Mouse (Mus musculus): ENCODE data around the gene Arsg.

Gene Arsg

DNA sequence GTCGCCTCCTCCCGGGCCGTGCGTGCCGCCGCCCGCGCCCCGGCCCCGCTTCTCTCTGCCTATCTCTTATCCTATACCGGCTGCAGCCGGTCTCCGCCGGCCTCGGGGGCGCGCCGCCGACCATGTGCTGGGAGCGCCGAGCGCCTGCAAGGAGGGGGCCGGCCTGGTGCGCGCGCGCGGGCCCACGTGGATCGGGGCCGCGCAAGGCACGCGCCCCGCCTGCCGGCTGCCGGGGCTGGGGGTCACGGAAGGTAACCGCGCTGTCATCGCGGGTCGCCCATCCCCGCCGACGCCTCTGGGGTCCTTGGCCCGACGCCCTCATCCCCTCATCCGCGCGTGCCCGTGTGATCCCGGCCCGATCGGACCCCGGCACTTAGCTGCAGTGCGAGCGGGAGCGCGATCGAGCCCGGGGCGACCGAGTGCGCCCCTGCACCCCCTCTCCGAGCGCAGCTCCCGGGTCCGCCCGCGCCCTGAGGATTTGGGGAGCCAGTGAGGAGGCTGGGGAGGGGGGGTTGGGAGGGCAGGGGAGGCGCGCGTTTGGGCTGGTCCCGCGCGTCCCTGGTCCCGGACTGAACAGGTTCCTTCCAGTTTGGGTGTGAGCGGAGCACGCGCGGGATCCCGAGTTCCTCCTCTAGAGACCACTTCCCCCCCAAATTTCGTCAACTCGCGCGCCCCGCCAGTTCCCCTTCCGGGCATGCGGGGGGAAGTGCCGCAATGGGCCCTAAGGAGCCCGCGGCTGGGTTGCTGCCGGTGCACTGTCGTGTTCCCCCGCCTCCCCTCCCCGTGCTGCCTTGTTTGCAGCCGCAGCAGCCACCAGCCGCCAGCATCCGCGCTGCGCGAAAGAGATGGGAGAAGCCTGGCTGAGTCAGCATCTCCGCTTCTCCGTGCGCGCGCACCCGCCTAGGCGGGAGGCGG, at the start of gene Arsg, which contains the start of gene Slc16a6:
Gene Arsg, plus strand, starts transcription at position 204 of the 915 bp plus-strand sequence.
Gene Slc16a6, minus strand, starts transcription at position 428 of the 915 bp plus-strand sequence.
- peak; percentile 91 to 94 for DNase-seq (ENCODE audit: low spot score in 2 of 2)

DNA sequence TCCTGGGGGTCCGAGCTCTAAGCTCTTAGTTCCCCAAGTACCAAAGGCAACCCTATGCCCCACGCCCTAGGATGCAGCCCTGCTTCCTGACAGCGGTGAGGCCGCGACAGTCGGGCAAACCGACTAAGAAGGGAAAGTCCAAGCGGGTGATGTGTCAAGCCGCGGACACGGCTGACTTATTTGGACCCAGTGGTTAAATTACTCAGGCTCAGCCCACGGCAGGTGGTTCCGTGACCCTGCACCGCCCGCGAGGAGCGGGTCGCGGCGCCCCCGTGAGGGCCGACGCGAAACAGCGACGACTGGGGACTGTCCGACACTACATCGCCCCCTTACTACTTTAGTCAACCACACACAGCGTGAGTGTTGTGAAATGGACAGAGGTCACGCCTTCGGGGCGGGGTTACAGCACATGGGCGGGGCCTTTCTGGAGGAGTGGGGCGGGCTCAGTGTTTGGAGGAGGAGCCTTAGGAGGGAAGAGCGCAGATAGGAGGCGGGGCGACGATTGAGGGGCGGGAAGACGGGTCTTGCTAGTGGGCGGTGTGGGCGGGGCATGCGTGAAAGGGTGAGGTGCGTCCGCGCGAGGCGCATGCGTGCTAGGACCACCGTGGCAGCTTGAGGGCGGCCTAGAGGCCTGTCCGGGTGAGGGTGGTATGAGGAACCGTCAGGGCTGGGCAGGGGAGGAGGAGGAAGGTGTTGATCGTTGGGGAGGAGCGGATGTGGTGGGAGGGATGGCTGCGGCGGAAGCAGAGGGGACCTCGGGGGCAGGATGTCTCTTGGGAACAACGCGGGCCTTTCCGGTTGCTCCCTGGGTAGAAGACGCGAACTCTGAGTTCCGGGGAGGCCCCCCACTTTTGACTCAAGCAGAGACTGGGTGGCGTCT, 47.5 kb upstream of the Arsg start, which contains the start of gene Amz2:
Gene Amz2, plus strand, starts transcription at position 555 of the 880 bp plus-strand sequence.
- peak; percentile 99 to 100 for DNase-seq (ENCODE audit: low spot score in 2 of 2)

DNA sequence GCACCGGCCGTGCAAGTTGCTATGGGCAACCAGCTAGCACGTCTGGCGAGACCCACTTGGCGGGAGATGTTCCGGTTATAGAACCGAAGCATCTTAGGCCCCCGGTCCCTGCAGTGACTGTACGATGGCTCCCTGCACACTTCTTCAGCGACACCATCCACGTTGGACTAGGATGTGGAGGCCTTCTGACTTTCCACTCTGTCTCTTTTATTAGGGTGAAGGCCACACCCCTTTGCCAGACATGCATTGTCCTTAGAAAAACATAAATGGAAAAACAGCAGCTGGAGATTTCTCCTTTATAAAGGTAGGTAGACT, 46.9 kb upstream of the Arsg start:
- DNase-seq (ENCODE audit: low spot score in 2 of 2): no peak

DNA sequence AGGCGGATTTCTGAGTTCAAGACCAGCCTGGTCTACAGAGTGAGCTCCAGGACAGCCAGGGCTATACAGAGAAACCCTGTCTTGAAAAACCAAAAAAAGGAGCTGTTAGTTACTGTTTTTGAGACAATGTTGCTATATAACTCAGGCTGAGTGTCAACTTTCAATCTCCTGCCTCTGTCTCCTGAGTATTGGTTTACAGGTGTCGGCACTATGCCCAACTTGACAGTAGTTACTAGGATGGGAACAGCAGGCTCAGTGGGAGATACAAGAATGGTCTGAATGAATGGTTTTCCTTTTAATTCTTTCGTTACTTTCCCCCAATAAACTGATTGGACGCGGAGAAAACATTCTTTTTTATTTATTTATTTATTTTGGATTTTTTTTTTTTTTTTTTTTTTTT, 45.8 kb upstream of the Arsg start:
- DNase-seq (ENCODE audit: low spot score in 2 of 2): no peak

DNA sequence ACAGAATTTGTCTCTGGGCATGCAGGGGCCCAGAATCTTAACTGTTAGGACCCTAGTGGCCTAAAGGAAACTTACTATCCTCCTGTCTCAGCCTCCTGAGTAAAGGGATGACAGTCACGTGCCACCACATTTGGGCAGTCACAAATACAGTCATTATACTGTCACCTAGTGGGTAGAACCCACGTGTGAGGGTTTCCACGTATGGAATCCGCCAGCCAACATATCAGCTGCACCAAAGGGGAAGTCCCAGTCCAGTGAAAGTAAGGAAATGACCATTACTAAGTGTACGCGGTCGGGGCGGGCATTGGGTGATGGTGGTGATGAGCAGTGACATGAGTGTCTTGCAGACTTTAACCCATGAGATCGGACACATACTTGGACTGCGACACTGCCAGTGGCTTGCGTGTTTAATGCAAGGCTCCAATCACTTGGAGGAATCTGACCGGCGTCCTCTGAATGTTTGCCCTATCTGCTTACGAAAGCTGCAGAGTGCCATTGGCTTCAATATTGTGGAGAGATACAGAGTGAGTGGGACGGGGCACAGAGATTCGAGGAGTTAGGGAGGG, 38.9 kb upstream of the Arsg start:
- no peak for DNase-seq (ENCODE audit: low spot score in 2 of 2)

DNA sequence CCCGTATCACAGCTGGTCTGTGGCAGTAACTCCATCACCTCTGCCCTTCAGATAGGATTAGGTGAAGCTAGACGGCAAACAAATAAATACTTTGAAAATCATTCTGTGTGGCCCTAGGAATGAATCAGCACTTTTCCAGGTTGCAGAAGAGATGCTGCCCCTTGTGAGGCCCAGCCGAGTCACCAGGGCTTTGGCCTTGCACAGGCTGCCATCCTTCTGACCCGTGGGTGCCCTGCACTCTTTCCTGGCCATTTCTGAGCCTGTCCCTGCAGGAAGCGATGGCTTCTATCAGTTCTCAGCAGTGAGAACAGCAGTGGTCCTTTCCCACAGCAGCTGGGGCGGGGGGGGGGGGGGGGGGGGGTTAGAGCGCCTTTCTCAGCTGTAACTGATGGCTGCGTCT, 36.3 kb upstream of the Arsg start:
- no peak for DNase-seq (ENCODE audit: low spot score in 2 of 2)

DNA sequence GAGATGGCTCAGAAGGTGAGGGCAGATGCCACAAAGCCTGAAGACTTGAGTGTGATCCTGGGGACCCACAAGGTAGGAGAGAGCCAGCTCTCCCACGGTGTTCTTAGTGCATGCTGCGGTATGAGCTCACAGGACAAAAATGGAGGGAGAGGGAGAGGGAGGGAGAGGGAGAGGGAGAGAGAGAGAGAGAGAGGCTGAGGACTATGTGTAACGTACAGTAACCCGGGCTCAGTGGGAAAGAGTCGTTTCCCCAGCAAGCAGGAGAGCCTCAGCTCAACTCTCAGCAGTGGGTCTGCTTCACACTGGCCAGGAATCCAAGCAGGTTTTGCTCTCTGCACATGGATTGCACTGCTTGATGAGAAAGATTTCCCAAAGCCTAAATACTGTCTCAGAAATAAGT, 34.0 kb upstream of the Arsg start:
- DNase-seq (ENCODE audit: low spot score in 2 of 2): no peak

DNA sequence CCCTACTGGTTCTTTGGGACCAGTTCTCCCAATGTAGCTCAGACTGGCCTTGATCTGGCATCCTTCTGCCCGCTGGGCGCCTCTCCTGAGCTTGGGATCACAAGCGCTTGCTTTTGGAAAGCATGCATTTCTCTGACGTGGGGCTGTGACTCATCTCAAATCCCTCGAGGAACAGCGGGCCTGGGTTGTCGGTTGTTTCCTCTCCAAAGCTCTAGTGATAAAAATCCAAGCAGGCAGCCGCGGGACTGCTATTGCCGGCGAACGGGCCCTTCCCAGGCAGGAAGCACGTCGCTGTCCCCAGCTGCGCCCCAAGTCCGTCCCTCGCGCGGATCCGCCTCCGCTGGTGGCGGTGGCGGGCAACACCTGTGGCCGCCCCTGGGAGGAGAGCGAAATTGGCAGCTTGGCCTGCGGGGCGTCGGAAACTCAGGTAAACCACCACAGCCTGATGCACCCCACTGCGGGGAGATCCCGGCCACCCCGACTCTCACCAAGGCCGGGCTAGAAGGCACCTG, 33.3 kb upstream of the Arsg start:
- peak; percentile 58 to 80 for DNase-seq (ENCODE audit: low spot score in 2 of 2)

DNA sequence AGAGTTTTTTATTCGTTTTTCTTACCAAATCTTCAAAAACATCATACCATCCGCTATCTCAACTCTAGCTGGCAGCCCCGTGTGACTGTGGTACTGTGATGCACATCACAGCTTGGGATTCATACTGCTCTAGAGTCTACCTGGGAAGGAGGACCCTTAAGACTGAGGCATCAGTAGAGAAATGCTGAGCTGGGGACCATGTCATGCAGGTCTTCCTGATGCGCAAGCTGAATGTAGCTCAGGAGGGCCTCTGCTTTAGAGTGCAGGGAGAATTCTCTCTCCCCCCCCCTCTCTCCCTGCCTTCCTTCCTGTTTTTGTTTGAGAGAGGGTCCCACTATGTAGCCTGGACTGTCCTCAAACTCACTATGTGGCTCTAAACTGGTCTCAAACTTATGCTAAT, 32.5 kb upstream of the Arsg start:
- no peak for DNase-seq (ENCODE audit: low spot score in 2 of 2)

DNA sequence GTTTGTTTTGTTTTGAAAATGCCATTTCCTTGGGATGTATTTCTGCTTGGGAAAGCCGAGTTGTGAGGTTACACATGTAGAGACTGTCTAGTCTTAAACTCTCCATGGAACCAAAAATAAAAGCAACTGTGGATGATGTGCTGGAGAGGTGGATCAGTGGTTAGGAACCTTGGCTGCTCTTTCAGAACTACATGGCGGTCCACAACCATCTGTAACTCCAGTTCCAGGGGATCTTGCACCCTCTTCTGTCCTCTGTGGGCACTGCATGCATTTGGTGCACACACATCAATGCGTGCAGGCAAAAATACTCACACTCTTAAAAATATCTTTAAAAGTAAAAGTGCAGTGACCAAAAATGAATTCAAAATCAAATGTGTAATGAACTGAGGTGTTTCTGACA, 32.1 kb upstream of the Arsg start:
- peak in 1 of 2 experiments; percentile 72 for DNase-seq (ENCODE audit: low spot score in 2 of 2)

DNA sequence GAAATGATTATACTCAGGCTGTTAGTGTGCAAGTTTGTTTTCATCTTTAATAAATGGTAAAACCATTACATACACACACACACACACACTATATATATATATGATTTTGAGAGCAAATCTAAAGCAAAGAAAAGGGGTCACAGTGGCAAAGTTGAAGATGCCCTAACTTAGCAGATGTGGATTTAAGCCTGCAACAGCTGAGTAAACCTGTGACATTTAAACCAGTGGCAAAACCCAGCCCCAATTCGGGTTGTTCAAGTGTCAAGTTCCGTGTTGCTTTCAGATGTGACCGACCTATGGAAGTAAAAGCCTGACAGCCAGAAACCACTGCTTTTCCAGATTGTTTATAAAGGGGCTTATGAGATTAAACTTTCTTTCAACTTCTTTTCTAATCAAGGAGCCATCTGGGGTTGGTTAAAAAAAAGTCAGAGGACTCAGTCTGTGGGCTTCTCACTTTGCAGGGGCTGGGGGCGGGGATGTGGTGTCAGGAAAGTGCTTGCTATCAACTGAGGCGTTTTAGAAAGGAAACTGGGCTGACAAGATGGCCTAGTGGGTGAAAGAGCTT, 30.9 kb upstream of the Arsg start:
- DNase-seq (ENCODE audit: low spot score in 2 of 2): no peak

DNA sequence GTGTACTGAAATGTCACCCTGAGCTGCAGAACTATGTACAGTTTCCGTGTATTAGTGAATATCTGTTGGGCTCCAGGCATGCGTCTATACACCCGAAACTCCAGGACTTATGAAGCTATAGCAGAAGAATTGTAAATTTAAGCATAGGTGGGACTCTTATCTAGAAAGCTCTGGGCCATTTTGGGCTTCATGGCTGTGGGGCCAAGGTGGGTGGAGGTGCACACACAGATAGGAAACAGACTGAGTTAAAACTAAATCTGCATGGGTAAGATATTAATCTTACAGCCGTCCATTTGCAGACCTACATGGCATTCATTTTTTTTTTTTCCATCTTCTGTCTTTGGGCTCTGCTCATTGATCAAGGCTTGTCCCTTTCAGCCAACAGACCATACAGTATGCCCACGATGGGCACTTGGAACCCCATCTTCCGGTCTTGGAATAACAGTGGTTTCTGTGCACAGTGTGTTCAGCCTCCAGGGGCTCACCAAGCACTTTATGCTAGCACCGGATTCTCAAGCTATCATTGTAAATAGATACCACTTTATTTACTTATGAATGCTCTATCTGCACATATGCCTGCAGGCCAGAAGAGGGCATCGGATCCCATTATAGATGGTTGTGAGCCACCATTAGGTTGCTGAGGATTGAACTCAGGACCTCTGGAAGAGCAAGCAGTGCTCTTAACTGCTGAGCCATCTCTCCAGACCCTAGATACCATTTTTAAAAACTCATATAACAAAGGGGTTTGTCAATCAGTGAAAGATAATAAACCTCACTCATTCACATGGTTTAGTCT, 29.5 kb upstream of the Arsg start:
- no peak for DNase-seq (ENCODE audit: low spot score in 2 of 2)

DNA sequence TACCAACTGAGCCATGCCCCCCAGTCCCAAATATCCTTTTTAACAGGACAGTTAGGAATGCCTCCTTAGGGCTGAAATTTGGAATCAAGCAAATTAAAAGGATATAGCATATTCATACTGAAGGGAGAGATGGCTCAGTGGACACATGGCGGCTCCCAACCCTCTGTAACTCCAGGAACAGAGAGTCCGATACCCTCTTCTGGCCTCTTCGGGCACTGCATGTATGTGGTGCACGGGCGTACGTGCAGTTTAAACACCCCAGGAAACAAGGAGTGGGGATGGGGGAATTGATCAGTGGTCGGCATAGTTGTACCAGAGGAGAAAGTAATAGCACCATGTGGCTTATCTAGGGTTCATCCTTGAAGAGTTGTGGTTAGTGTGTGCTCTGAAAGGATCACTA, 28.6 kb upstream of the Arsg start:
- DNase-seq (ENCODE audit: low spot score in 2 of 2): peak in 1 of 2 experiments; percentile 65

DNA sequence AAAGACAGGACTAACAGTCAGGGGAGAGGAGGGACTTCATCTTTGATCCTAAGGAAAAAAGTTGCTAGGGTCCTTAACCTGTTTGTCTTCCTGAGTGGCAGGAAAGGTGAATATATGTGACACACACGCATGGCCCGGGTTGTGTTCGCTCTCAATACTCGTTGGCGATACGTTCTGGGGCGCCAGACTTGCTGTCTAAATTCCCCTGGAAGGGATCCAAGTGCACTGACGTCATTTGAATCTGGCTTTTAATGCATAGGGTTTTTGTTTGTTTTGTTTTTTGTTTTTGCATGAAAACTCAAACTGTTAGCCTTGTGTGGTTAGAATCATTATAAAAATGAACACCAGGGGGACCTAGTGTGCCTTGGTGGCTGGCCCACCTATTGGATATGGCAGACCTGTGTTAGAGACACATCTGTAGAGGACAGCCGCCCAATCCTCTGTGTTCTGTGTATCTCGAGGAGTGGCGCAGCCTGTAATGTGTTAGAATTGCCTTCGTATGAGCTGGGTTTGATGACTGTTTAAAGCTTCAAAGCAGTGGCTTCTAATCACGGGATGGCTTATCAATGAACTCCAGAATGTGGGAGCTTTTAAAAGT, 27.6 kb upstream of the Arsg start:
- no peak for DNase-seq (ENCODE audit: low spot score in 2 of 2)

DNA sequence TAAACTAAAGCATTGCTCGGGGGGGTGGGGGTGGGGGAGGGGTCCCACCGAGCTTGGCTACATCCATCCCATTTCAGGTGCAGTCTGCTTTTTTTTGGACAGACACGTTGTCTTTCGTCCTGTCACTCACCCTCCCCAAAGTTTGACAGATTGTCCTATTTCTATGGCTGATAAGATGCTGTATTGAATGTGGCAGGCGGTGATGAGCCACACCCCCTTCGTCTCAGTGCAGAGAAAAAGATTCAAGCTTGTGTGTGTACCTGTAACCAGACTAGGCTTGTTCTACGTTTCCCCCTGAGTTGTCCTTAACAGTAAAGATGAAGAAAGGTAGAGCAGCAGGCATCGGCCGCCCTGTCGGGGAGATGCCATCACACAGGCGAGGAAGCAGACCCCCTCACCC, 22.0 kb upstream of the Arsg start:
- DNase-seq (ENCODE audit: low spot score in 2 of 2): no peak

DNA sequence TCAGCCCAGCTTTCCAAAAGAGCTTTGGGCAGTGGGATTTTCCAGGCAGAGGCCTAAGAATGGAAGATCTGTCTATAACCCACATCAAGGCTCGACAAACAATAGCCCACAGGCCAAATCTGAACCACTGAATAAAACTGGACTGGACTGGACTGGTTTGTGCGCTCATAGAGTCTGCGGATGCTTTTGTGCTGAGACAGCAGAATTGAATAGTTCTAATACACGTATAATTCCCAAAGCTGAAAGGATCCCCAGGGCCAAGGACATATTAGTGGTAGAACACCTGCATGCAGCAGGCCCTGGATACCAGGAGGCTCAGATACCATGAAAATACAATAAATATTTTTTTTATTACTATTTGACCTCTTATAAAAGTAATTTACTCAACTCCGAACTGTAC, 16.9 kb upstream of the Arsg start:
- DNase-seq (ENCODE audit: low spot score in 2 of 2): no peak

DNA sequence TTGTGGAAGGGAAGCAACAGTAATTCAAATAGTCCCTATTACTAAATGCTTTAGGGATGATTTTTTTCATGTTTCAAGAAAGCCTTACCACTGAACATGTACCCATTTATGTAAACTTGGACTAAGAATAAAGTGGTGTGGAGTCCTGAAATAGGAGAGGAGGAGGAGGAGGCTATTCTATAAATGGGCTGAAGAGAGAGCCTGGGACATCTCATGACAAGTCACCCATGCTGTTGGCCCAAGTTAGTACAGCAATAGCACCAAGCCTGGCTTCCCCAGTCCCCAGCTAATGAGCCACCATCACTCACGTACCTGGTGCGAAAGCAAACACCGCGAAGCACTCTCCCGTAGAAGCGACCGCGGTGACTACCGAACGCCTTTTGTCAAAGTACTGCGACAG, 15.0 kb upstream of the Arsg start:
- no peak for DNase-seq (ENCODE audit: low spot score in 2 of 2)

DNA sequence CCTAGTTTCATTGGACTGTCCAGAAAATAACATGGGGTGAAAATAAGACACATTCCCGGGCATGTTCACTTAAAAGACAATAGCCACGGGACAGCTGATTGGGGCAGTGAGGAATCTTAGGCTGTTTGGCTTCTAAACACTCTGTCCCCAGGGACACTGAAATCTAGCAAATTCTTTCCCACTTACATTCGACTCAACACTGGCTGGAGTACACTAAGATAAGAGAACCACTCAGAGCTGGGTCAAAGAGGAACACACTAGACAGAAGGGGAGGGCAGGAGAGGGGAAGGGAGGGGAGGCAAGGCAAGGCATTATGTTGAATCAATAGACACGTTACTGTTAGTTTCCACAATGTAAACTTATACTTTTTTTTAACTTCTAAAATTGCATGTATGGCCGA, 12.6 kb upstream of the Arsg start:
- no peak for DNase-seq (ENCODE audit: low spot score in 2 of 2)

DNA sequence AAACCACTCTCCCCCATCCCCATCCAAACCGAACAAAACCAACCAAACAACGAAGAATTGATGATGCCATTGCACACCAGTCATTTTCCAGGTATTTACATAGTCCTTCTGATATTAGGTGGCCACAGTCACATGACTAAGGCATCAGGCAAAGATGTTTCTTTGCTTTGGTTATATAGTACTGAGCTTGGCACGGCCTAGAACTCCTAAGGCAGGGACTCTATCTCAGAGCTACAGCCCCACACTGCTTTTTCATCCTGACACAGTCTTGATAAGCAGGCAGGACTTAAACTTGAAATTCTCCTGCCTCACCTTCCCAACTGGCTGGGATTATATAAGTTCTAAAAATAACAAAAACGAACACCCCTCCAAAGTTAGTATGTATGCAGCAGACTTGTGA, 8.1 kb upstream of the Arsg start:
- no peak for DNase-seq (ENCODE audit: low spot score in 2 of 2)

DNA sequence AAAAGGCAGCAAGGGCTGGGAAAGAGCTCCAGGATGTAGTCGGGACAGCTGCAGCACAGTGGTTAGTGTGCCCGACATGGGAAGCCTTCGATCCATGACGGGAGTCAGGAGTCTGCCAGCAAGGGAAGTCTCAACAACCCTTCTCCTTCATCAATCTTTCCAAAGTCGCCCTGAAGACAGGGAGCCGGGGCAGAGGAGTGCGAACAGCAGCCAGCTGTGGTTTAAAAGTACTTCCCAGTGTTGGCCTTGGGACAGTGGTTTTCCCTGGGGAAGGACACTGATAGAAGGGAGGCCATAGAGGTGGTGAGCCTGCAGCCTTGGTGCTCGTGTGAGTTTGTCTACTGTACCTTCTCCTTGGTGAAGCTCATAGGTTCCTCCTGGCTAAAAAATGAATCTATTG, 6.2 kb upstream of the Arsg start:
- DNase-seq (ENCODE audit: low spot score in 2 of 2): no peak

DNA sequence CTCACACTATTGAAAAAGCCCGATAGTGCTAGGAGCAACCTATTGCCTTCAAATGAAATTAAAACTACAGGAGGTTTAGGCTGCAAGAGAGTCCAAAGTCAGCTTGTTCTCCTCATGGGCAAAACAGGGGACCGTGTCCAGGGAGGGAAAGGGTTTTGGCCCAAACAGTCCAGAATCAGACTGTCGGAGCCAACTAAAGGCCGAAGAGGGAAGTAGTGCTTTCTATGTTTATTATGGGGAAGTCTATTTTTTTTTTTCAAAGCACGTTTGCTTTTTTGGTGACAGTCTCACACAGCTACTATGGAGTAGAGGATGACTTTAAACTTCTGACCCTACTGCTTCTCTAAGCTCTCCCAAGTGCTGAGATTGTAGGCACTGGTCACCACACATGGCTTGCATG, 5.0 kb upstream of the Arsg start:
- no peak for DNase-seq (ENCODE audit: low spot score in 2 of 2)

All from spleen, postnatal 10 days (tissue).